Comparison of ENCODE assay signal across 8 mouse cellular contexts in the genomic region with DNA sequence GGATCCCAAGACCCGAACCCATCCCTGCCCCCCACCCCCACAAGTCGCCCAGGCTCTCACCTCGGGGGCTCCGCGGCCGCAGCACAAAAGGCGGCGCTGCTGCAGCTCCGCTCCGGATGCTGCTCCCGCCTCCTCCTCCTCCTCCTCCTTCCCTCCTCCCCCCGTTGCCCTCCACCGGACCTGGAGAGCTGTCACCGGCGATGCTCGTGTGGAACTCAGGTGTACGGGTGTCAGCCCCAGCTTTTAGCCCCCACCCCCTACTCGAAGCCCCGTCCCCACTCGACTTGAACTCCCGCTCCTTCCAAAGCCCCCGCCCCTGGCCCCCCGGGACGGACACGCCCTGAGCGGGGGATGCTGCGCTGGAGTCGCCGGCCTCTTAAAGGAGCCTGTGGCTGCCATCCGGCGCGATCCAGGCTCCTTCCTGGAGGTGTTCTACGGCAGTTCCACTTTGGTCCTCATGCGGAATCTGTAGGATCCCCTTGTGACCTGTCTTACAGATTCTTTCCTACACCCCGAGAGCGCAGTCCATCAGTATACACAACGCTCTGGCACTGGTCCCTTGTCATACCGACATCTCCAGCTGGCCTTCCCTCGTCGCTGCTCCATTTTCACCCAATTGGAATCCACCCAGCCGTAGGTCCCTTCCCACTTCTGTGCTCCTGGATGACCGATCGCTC. TPM values are rescaled to one million over a fixed set of nuclear protein-coding genes. Genes with fewer than 3 reads are reported as not detected.
A peak's percentile ranks its signal among the peaks of the same experiment; 100 is the strongest.
DNase-seq lines count a peak whose midpoint lies in the region; ATAC-seq and TF ChIP-seq lines count a peak whose summit lies in the region.

A gene (minus strand): TSS at position 337 of the 677 bp plus-strand sequence.

- H3K27ac ChIP-seq in ES-Bruce4 (ENCODE audit: insufficient read depth, low read length): peak within 1 kb of the TSS; percentile 63
- peak within 1 kb of the TSS; percentile 93 for H3K27ac ChIP-seq in forebrain, embryonic 13.5 days
- peak within 1 kb of the TSS; percentile 94 for H3K27ac ChIP-seq in heart, embryonic 16.5 days (ENCODE audit: low read length)
- H3K27ac ChIP-seq in liver, embryonic 15.5 days (replicated peaks): peak within 1 kb of the TSS; percentile 81
- peak within 1 kb of the TSS; percentile 100 for H3K27ac ChIP-seq in neural tube, embryonic 15.5 days (replicated peaks)

- under 1% methylated on average over 42 of the region's 43 CpGs for WGBS in forebrain, embryonic 13.5 days
- under 1% methylated on average over 43 of the region's 43 CpGs for WGBS in heart, embryonic 16.5 days
- WGBS in liver, embryonic 15.5 days (ENCODE audit: insufficient replicate concordance): under 1% methylated on average over 43 of the region's 43 CpGs
- WGBS in neural tube, embryonic 15.5 days: under 1% methylated on average over 43 of the region's 43 CpGs

- TF ChIP-seq POLR2A in ES-Bruce4 (IDR thresholded peaks at IDR 0.05; ENCODE audit: insufficient read depth, low read length): no peak

- peak within 1 kb of the TSS; percentile 81 for H3K4me2 ChIP-seq in forebrain, embryonic 13.5 days
- H3K4me2 ChIP-seq in heart, embryonic 16.5 days (ENCODE audit: low read depth, low read length): peak within 1 kb of the TSS; percentile 95
- H3K4me2 ChIP-seq in liver, embryonic 15.5 days: peak within 1 kb of the TSS; percentile 100
- peak within 1 kb of the TSS; percentile 78 for H3K4me2 ChIP-seq in neural tube, embryonic 15.5 days

- no peaks in the 10 kb centered on the region for H3K36me3 ChIP-seq in ES-Bruce4 (ENCODE audit: control insufficient read depth, insufficient read depth, low read length, poor library complexity, severe bottlenecking)
- peaks cover 12% of the 10 kb centered on the region for H3K36me3 ChIP-seq in forebrain, embryonic 13.5 days (ENCODE audit: poor library complexity, severe bottlenecking)
- peaks cover 6% of the 10 kb centered on the region; the same call in 1 of the 2 replicates for H3K36me3 ChIP-seq in heart, embryonic 16.5 days (ENCODE audit: control insufficient read depth, insufficient read depth)
- peaks cover 12% of the 10 kb centered on the region for H3K36me3 ChIP-seq in liver, embryonic 15.5 days (replicated peaks)
- H3K36me3 ChIP-seq in neural tube, embryonic 15.5 days: peaks cover 7% of the 10 kb centered on the region; the same call in 1 of the 2 replicates

- H3K9me3 ChIP-seq in ES-Bruce4 (replicated peaks; ENCODE audit: control insufficient read depth, insufficient read depth, low read length, poor library complexity, severe bottlenecking): no peaks in the 10 kb centered on the region
- H3K9me3 ChIP-seq in forebrain, embryonic 13.5 days (replicated peaks): no peaks in the 10 kb centered on the region
- no peaks in the 10 kb centered on the region for H3K9me3 ChIP-seq in heart, embryonic 16.5 days (replicated peaks; ENCODE audit: control insufficient read depth, low read length)
- no peaks in the 10 kb centered on the region for H3K9me3 ChIP-seq in liver, embryonic 15.5 days (replicated peaks)
- no peaks in the 10 kb centered on the region for H3K9me3 ChIP-seq in neural tube, embryonic 15.5 days (replicated peaks)

- no peak for TF ChIP-seq EP300 in ES-Bruce4 (IDR thresholded peaks at IDR 0.05; ENCODE audit: insufficient read depth, low read depth, low read length)

- peak; percentile 52 for DNase-seq in c-Kit-positive CD71-positive TER-119-positive erythroid progenitor cells, embryonic 14.5 days (ENCODE audit: low spot score)
- peak; percentile 66 to 81 for DNase-seq in kidney, postnatal 36 days
- DNase-seq in testis, postnatal 14 days (ENCODE audit: low spot score): peak; percentile 69

- peak within 1 kb of the TSS; percentile 62 for H3K9ac ChIP-seq in ES-Bruce4 (ENCODE audit: low read depth, poor library complexity, severe bottlenecking)
- peak within 1 kb of the TSS; percentile 92 for H3K9ac ChIP-seq in forebrain, embryonic 13.5 days
- peak within 1 kb of the TSS; percentile 77 for H3K9ac ChIP-seq in heart, embryonic 16.5 days (ENCODE audit: low read length)
- H3K9ac ChIP-seq in liver, embryonic 15.5 days: peak within 1 kb of the TSS; percentile 70
- H3K9ac ChIP-seq in neural tube, embryonic 15.5 days (replicated peaks): peak within 1 kb of the TSS; percentile 85

- H3K27me3 ChIP-seq in ES-Bruce4 (ENCODE audit: control insufficient read depth, insufficient read depth, low read length, poor library complexity, severe bottlenecking): no peaks in the 10 kb centered on the region
- H3K27me3 ChIP-seq in forebrain, embryonic 13.5 days: no peaks in the 10 kb centered on the region
- H3K27me3 ChIP-seq in heart, embryonic 16.5 days (ENCODE audit: control insufficient read depth, insufficient read depth, low read length): no peaks in the 10 kb centered on the region
- peaks cover 22% of the 10 kb centered on the region for H3K27me3 ChIP-seq in liver, embryonic 15.5 days
- no peaks in the 10 kb centered on the region for H3K27me3 ChIP-seq in neural tube, embryonic 15.5 days (replicated peaks)

- peak within 1 kb of the TSS; percentile 67 for H3K4me3 ChIP-seq in ES-Bruce4 (ENCODE audit: low read depth, low read length)
- peak within 1 kb of the TSS; percentile 72 for H3K4me3 ChIP-seq in forebrain, embryonic 13.5 days
- peak within 1 kb of the TSS; percentile 77 for H3K4me3 ChIP-seq in heart, embryonic 16.5 days (ENCODE audit: low read length)
- peak within 1 kb of the TSS; percentile 87 for H3K4me3 ChIP-seq in liver, embryonic 15.5 days (replicated peaks)
- peak within 1 kb of the TSS; percentile 66 for H3K4me3 ChIP-seq in neural tube, embryonic 15.5 days (replicated peaks)

- no peak for ATAC-seq in forebrain, embryonic 13.5 days
- no peak; the same call in 1 of the 2 replicates for ATAC-seq in heart, embryonic 16.5 days (replicated peaks; ENCODE audit: extremely low read depth, insufficient read depth, low FRiP score)
- ATAC-seq in liver, embryonic 15.5 days (ENCODE audit: insufficient read depth): no peak
- ATAC-seq in neural tube, embryonic 15.5 days (ENCODE audit: low FRiP score): peak; percentile 13; the same call in 1 of the 2 replicates

- no peak for TF ChIP-seq CTCF in ES-Bruce4 (IDR thresholded peaks at IDR 0.05; ENCODE audit: low read depth, low read length)

- peaks cover 6% of the 10 kb centered on the region for H3K4me1 ChIP-seq in ES-Bruce4 (ENCODE audit: control insufficient read depth, insufficient read depth, low read length)
- H3K4me1 ChIP-seq in forebrain, embryonic 13.5 days: peaks cover 44% of the 10 kb centered on the region
- peaks cover 28% of the 10 kb centered on the region for H3K4me1 ChIP-seq in heart, embryonic 16.5 days (ENCODE audit: control insufficient read depth, insufficient read depth, low read length)
- peaks cover 49% of the 10 kb centered on the region for H3K4me1 ChIP-seq in liver, embryonic 15.5 days (replicated peaks)
- peaks cover 63% of the 10 kb centered on the region for H3K4me1 ChIP-seq in neural tube, embryonic 15.5 days

RNA-seq across cellular contexts. Expression of the gene that starts here (rescaled TPM):
- 11.1 and 14.0 TPM in 2 replicates for polyA plus RNA-seq in ES-Bruce4 (2011; ENCODE audit: insufficient read depth, insufficient read length, low read depth, missing spikeins)
- polyA plus RNA-seq in forebrain, embryonic 13.5 days (2015; fragmentation: Nextera tagmentation; extraction: Ambion mirVana): 37.6 and 40.4 TPM in 2 replicates
- polyA plus RNA-seq in heart, embryonic 16.5 days (2015; fragmentation: Nextera tagmentation; extraction: Ambion mirVana): 10.3 and 11.3 TPM in 2 replicates
- polyA plus RNA-seq in liver, embryonic 15.5 days (2015; fragmentation: Nextera tagmentation; extraction: Ambion mirVana): 1.5 TPM in 2 replicates
- polyA plus RNA-seq in neural tube, embryonic 15.5 days (2015; fragmentation: Nextera tagmentation; extraction: Ambion mirVana): 49.1 and 57.4 TPM in 2 replicates
